20 mouse cellular contexts compared by ENCODE assay signal in genomic region chr9:84108534-84108933, GRCm38 (mm10).
DNase-seq lines count a peak whose midpoint lies in the region; TF ChIP-seq lines count a peak whose summit lies in the region.
"Had no signal": no experiment of that assay in that cellular context is flagged by ENCODE, and none has a peak within 500 bp of the region (broad histone marks: within the 10 kb centered on the region; RNA-seq: fewer than 3 reads in every experiment).

No protein-coding gene starts in this region.

- H3K27ac ChIP-seq in layer of hippocampus, adult 2 months = peak overlapping the region; percentile 1; the same call in 1 of the 2 replicates
- peak overlapping the region; percentile 36; the same call in 1 of the 2 replicates for H3K27ac ChIP-seq in left cerebral cortex, adult 2 months
- H3K27ac ChIP-seq in MEL (ENCODE audit: control insufficient read depth, low read depth, low read length) = peak overlapping the region; percentile 10; the same call in 1 of the 2 replicates

- intact Hi-C loops in left cerebral cortex, adult 2 months (cut with DNase I) = no loop called here

- H3K9me3 ChIP-seq in MEL (replicated peaks; ENCODE audit: insufficient read depth, low read length) = no peaks in the 10 kb centered on the region
- H3K9me3 ChIP-seq: G1E had no signal

- DNase-seq in layer of hippocampus, adult 2 months (ENCODE audit: low spot score in 2 of 2) = no peak
- no peak for DNase-seq in layer of hippocampus, postnatal 10 days (ENCODE audit: low spot score in 2 of 2)
- no peak for DNase-seq in left cerebral cortex, adult 2 months (ENCODE audit: extremely low spot score in 1 of 2, low spot score in 2 of 2)
- no peak for DNase-seq in left cerebral cortex, adult 8-10 months (ENCODE audit: low spot score in 2 of 2)
- DNase-seq in MEL (ENCODE audit: low read depth, low spot score) = peak; percentile 35
- DNase-seq in cerebellum, adult 18-20 months = no peak
- DNase-seq: adrenal gland, adult 2 months; adrenal gland, adult 8-10 months; adrenal gland, postnatal 10 days; adrenal gland, postnatal 14 days; adrenal gland, postnatal 25 days; adrenal gland, postnatal 36 days; B cell, adult 2 months; cerebellum, adult 11 months; cerebellum, adult 11-12 months; cerebellum, adult 2 months; cerebellum, adult 8-10 months had no signal

- H3K4me1 ChIP-seq in MEL (ENCODE audit: control insufficient read depth in 1 of 2, insufficient read depth in 2 of 2, low read length in 2 of 2) = peaks cover 6 to 25% of the 10 kb centered on the region in 2 experiments

- H3K27me3 ChIP-seq in MEL (ENCODE audit: control insufficient read depth in 1 of 2, insufficient read depth in 2 of 2, low read length in 2 of 2) = no peaks in the 10 kb centered on the region
- H3K27me3 ChIP-seq: CH12.LX, Patski had no signal

- H3K79me2 ChIP-seq in MEL (ENCODE audit: control insufficient read depth, insufficient read depth, low read length, poor library complexity) = no peaks in the 10 kb centered on the region

- TF ChIP-seq RAD21 in MEL (IDR thresholded peaks at IDR 0.05; ENCODE audit: low read depth, low read length) = no peak

- TF ChIP-seq POLR2A in MEL (IDR thresholded peaks at IDR 0.05; ENCODE audit: control insufficient read depth in 1 of 2, insufficient read depth in 1 of 2, low read depth in 1 of 2, low read length in 2 of 2, poor library complexity in 1 of 2) = no peak

- no peak overlapping the region for H3K4me3 ChIP-seq in layer of hippocampus, adult 2 months
- no peak overlapping the region for H3K4me3 ChIP-seq in left cerebral cortex, adult 2 months
- 0 out of 4 replicates have a peak overlapping the region, but pooled peaks of 1 of the 2 experiments have one; percentile 1 for H3K4me3 ChIP-seq in MEL (ENCODE audit: control insufficient read depth in 1 of 2, insufficient read depth in 1 of 2, low read depth in 2 of 2, low read length in 2 of 2)

- peak; percentile 70 to 71 for TF ChIP-seq EP300 in MEL (IDR thresholded peaks at IDR 0.05; ENCODE audit: low read depth in 1 of 2, low read length in 2 of 2)

- H3K9ac ChIP-seq in MEL (ENCODE audit: control insufficient read depth, low read depth, low read length, poor library complexity, severe bottlenecking) = no peak overlapping the region

- no peak for TF ChIP-seq CTCF in layer of hippocampus, adult 2 months (conservative IDR thresholded peaks at IDR 0.05)
- no peak for TF ChIP-seq CTCF in left cerebral cortex, adult 2 months (IDR thresholded peaks at IDR 0.05)
- no peak for TF ChIP-seq CTCF in MEL (IDR thresholded peaks at IDR 0.05 in 2 of 3, conservative IDR thresholded peaks at IDR 0.05 in 1 of 3; ENCODE audit: control insufficient read depth in 1 of 3, insufficient read depth in 1 of 3, low read depth in 2 of 3, low read length in 3 of 3, poor library complexity in 1 of 3, severe bottlenecking in 1 of 3)

- H3K36me3 ChIP-seq in MEL (ENCODE audit: control insufficient read depth in 1 of 2, insufficient read depth in 2 of 2, low read length in 2 of 2) = peaks cover 0 to 24% of the 10 kb centered on the region in 2 experiments; a peak in 2 of 4 replicates
- H3K36me3 ChIP-seq: G1E had no signal

TF ChIP-seq in MEL, 35 proteins besides CTCF, POLR2A, EP300 and RAD21:
- no peak for TF ChIP-seq RCOR1 (IDR thresholded peaks at IDR 0.05; ENCODE audit: low read depth, low read length)
- TF ChIP-seq MXI1 (IDR thresholded peaks at IDR 0.05; ENCODE audit: low read depth, low read length) = no peak
- peak; percentile 49; the same call in 1 of the 2 replicates for TF ChIP-seq MYB (IDR thresholded peaks at IDR 0.05; ENCODE audit: low read depth, low read length)
- TF ChIP-seq HCFC1 (IDR thresholded peaks at IDR 0.05; ENCODE audit: low read depth, low read length) = no peak
- TF ChIP-seq GABPA (IDR thresholded peaks at IDR 0.05; ENCODE audit: low read depth, low read length) = no peak
- 0 out of 2 replicates have a peak, but pooled peaks have one; percentile 6 for TF ChIP-seq TCF12 (IDR thresholded peaks at IDR 0.05; ENCODE audit: low read depth, low read length)
- no peak for TF ChIP-seq MYC (IDR thresholded peaks at IDR 0.05; ENCODE audit: low read depth, low read length)
- TF ChIP-seq GATA1 (IDR thresholded peaks at IDR 0.05; ENCODE audit: low read depth, low read length) = peak; percentile 61
